Mouse (Mus musculus): Measurements from ENCODE around the gene Elmo3. TPM values are rescaled to one million over a fixed set of nuclear protein-coding genes. Genes with fewer than 3 reads are reported as not detected.

Elmo3 gene
- polyA plus RNA-seq, 1 experiment from 2014 or later, result 2.1 TPM

- H3K36me3 ChIP-seq, result peaks cover 99% of the 10 kb centered on the region
- H3K27me3 ChIP-seq, result no peaks in the 10 kb centered on the region
- H3K4me2 ChIP-seq, result peak overlapping the region; percentile 54
- peak; percentile 37 for ATAC-seq (ENCODE audit: low read depth)
- peak overlapping the region; percentile 18; the same call in 1 of the 2 replicates for H3K4me3 ChIP-seq (replicated peaks)
- H3K4me1 ChIP-seq (replicated peaks), result peaks cover 74% of the 10 kb centered on the region
- 70% methylated on average over 9 of the region's 9 CpGs for WGBS (ENCODE audit: insufficient replicate concordance)
- H3K27ac ChIP-seq, result peak overlapping the region; percentile 77
- no peak for DNase-seq
- peak overlapping the region; percentile 65 for H3K9ac ChIP-seq
- no peaks in the 10 kb centered on the region for H3K9me3 ChIP-seq (replicated peaks)
Observed at GRCm38 (mm10) chr8:105313622-105314402, 8.4 kb downstream of the Elmo3 start.

GRCm38 (mm10) chr8:105315073-105315769 lies 9.8 kb downstream of the Elmo3 start:
- Histone ChIP-seq H3K27ac (peak overlapping the region; percentile 77; the same call in 1 of the 2 replicates), H3K36me3 (peaks cover 99% of the 10 kb centered on the region), H3K4me2 (no peak overlapping the region), H3K9me3 (replicated peaks) (no peaks in the 10 kb centered on the region), H3K4me3 (replicated peaks) (no peak overlapping the region), H3K4me1 (replicated peaks) (peaks cover 84% of the 10 kb centered on the region), H3K27me3 (no peaks in the 10 kb centered on the region), H3K9ac (no peak overlapping the region)
- WGBS (ENCODE audit: insufficient replicate concordance), result 91% methylated on average over 18 of the region's 18 CpGs
- ATAC-seq (ENCODE audit: low read depth) (no peak), DNase-seq (no peak)

GRCm38 (mm10) chr8:105317941-105318340 lies 12.5 kb downstream of the Elmo3 start:
- ATAC-seq (ENCODE audit: low read depth), result no peak
- peaks cover 86% of the 10 kb centered on the region for H3K4me1 ChIP-seq (replicated peaks)
- DNase-seq, result no peak
- H3K4me3 ChIP-seq (replicated peaks), result no peak overlapping the region
- no peak overlapping the region for H3K27ac ChIP-seq
- H3K9ac ChIP-seq, result peak overlapping the region; percentile 27
- H3K9me3 ChIP-seq (replicated peaks), result no peaks in the 10 kb centered on the region
- WGBS (ENCODE audit: insufficient replicate concordance), result 83% methylated on average over 4 of the region's 4 CpGs
- no peaks in the 10 kb centered on the region for H3K27me3 ChIP-seq
- H3K36me3 ChIP-seq, result peaks cover 74% of the 10 kb centered on the region
- H3K4me2 ChIP-seq, result no peak overlapping the region

GRCm38 (mm10) chr8:105318662-105319190 lies 13.3 kb downstream of the Elmo3 start:
- no peak for DNase-seq
- Histone ChIP-seq H3K4me2 (no peak overlapping the region), H3K27me3 (no peaks in the 10 kb centered on the region), H3K36me3 (peaks cover 67% of the 10 kb centered on the region), H3K27ac (peak overlapping the region; percentile 65; the same call in 1 of the 2 replicates), H3K9me3 (replicated peaks) (no peaks in the 10 kb centered on the region), H3K4me1 (replicated peaks) (peaks cover 86% of the 10 kb centered on the region), H3K9ac (peak overlapping the region; percentile 52; the same call in 1 of the 2 replicates), H3K4me3 (replicated peaks) (no peak overlapping the region)
- no peak for ATAC-seq (ENCODE audit: low read depth)
- 76% methylated on average over 11 of the region's 11 CpGs for WGBS (ENCODE audit: insufficient replicate concordance)

- Histone ChIP-seq H3K27ac (peak overlapping the region; percentile 97), H3K4me2 (peak overlapping the region; percentile 78)
- peak; percentile 86 for ATAC-seq (ENCODE audit: low read depth)
Observed at GRCm38 (mm10) chr8:105323183-105323582, 17.8 kb downstream of the Elmo3 start.

GRCm38 (mm10) chr8:105325641-105326093 lies 20.3 kb downstream of the Elmo3 start:
- DNase-seq (no peak), ATAC-seq (ENCODE audit: low read depth) (peak; percentile 13)
- Histone ChIP-seq H3K27ac (peak overlapping the region; percentile 97), H3K36me3 (peaks cover 32% of the 10 kb centered on the region), H3K27me3 (no peaks in the 10 kb centered on the region), H3K4me2 (peak overlapping the region; percentile 78), H3K9me3 (replicated peaks) (no peaks in the 10 kb centered on the region), H3K4me3 (replicated peaks) (peak overlapping the region; percentile 82), H3K4me1 (replicated peaks) (peaks cover 66% of the 10 kb centered on the region), H3K9ac (peak overlapping the region; percentile 92)
- WGBS (ENCODE audit: insufficient replicate concordance), result under 1% methylated on average over 12 of the region's 12 CpGs

More at GRCm38 (mm10) chr8:105323183-105323582, 17.8 kb downstream of the Elmo3 start:
- H3K4me1 ChIP-seq (replicated peaks), result peaks cover 82% of the 10 kb centered on the region
- H3K27me3 ChIP-seq, result no peaks in the 10 kb centered on the region
- peaks cover 27% of the 10 kb centered on the region for H3K36me3 ChIP-seq
- H3K9ac ChIP-seq, result peak overlapping the region; percentile 72
- peak overlapping the region; percentile 82 for H3K4me3 ChIP-seq (replicated peaks)
- H3K9me3 ChIP-seq (replicated peaks), result no peaks in the 10 kb centered on the region
- 18% methylated on average over 4 of the region's 4 CpGs for WGBS (ENCODE audit: insufficient replicate concordance)
- DNase-seq, result peak; percentile 73

GRCm38 (mm10) chr8:105326141-105326672 lies 20.8 kb downstream of the Elmo3 start, which contains the start of the genes Lrrc29 and Tmem208:
Gene Lrrc29, minus strand, starts transcription at chr8:105326278.
Gene Tmem208, plus strand, starts transcription at chr8:105326354.
- H3K9me3 ChIP-seq (replicated peaks), result no peaks in the 10 kb centered on the region
- H3K4me2 ChIP-seq, result peak within 1 kb of the TSS; percentile 78
- no peaks in the 10 kb centered on the region for H3K27me3 ChIP-seq
- peak; percentile 97 for DNase-seq
- peak within 1 kb of the TSS; percentile 97 for H3K27ac ChIP-seq
- under 1% methylated on average over 36 of the region's 36 CpGs for WGBS (ENCODE audit: insufficient replicate concordance)
- ATAC-seq (ENCODE audit: low read depth), result peak; percentile 74
- H3K4me1 ChIP-seq (replicated peaks), result peaks cover 66% of the 10 kb centered on the region
- H3K4me3 ChIP-seq (replicated peaks), result peak within 1 kb of the TSS; percentile 82
- peak within 1 kb of the TSS; percentile 92 for H3K9ac ChIP-seq
- H3K36me3 ChIP-seq, result peaks cover 36% of the 10 kb centered on the region

GRCm38 (mm10) chr8:105326968-105327367 lies 21.6 kb downstream of the Elmo3 start:
- 19% methylated on average over 6 of the region's 6 CpGs for WGBS (ENCODE audit: insufficient replicate concordance)
- Histone ChIP-seq H3K36me3 (peaks cover 42% of the 10 kb centered on the region), H3K4me3 (replicated peaks) (peak overlapping the region; percentile 82), H3K9me3 (replicated peaks) (no peaks in the 10 kb centered on the region), H3K27ac (peak overlapping the region; percentile 97), H3K27me3 (no peaks in the 10 kb centered on the region), H3K9ac (peak overlapping the region; percentile 84), H3K4me1 (replicated peaks) (peaks cover 62% of the 10 kb centered on the region), H3K4me2 (peak overlapping the region; percentile 77)
- DNase-seq (no peak), ATAC-seq (ENCODE audit: low read depth) (no peak)

- Histone ChIP-seq H3K4me3 (replicated peaks) (no peak overlapping the region), H3K9me3 (replicated peaks) (no peaks in the 10 kb centered on the region), H3K4me2 (no peak overlapping the region), H3K9ac (no peak overlapping the region), H3K27ac (no peak overlapping the region), H3K27me3 (no peaks in the 10 kb centered on the region), H3K4me1 (replicated peaks) (peaks cover 31% of the 10 kb centered on the region), H3K36me3 (peaks cover 58% of the 10 kb centered on the region)
- ATAC-seq (ENCODE audit: low read depth), result no peak
- no peak for DNase-seq
- 88% methylated on average over 12 of the region's 12 CpGs for WGBS (ENCODE audit: insufficient replicate concordance)
Observed at GRCm38 (mm10) chr8:105330325-105330724, 24.9 kb downstream of the Elmo3 start.

GRCm38 (mm10) chr8:105331469-105331868 lies 26.1 kb downstream of the Elmo3 start:
- no peak overlapping the region for H3K9ac ChIP-seq
- DNase-seq (no peak), ATAC-seq (ENCODE audit: low read depth) (no peak)
- H3K9me3 ChIP-seq (replicated peaks), result no peaks in the 10 kb centered on the region
- H3K4me2 ChIP-seq, result no peak overlapping the region
- peaks cover 30% of the 10 kb centered on the region for H3K4me1 ChIP-seq (replicated peaks)
- no peak overlapping the region for H3K27ac ChIP-seq
- H3K27me3 ChIP-seq, result no peaks in the 10 kb centered on the region
- peaks cover 67% of the 10 kb centered on the region for H3K36me3 ChIP-seq
- H3K4me3 ChIP-seq (replicated peaks), result no peak overlapping the region
- 91% methylated on average over 22 of the region's 22 CpGs for WGBS (ENCODE audit: insufficient replicate concordance)

GRCm38 (mm10) chr8:105331931-105332330 lies 26.5 kb downstream of the Elmo3 start:
- no peak overlapping the region for H3K4me2 ChIP-seq
- no peaks in the 10 kb centered on the region for H3K27me3 ChIP-seq
- WGBS (ENCODE audit: insufficient replicate concordance), result 92% methylated on average over 9 of the region's 9 CpGs
- H3K27ac ChIP-seq, result no peak overlapping the region
- H3K9me3 ChIP-seq (replicated peaks), result no peaks in the 10 kb centered on the region
- DNase-seq, result no peak
- H3K9ac ChIP-seq, result no peak overlapping the region
- no peak overlapping the region for H3K4me3 ChIP-seq (replicated peaks)
- peaks cover 72% of the 10 kb centered on the region for H3K36me3 ChIP-seq
- no peak for ATAC-seq (ENCODE audit: low read depth)
- peaks cover 31% of the 10 kb centered on the region for H3K4me1 ChIP-seq (replicated peaks)
